In genomic region chr10:80190491-80191051, GRCm38 (mm10) we compare ENCODE assay signal across 7 mouse cellular contexts. TPM values are rescaled to one million over a fixed set of nuclear protein-coding genes. Genes with fewer than 3 reads are reported as not detected.
DNase-seq lines count a peak whose midpoint lies in the region; ATAC-seq and TF ChIP-seq lines count a peak whose summit lies in the region.

No protein-coding gene starts in this region.

- no peak for TF ChIP-seq POLR2A in myocyte (IDR thresholded peaks at IDR 0.05; ENCODE audit: insufficient read length, low read depth)

- peak overlapping the region; percentile 72 for H3K4me2 ChIP-seq in limb, embryonic 13.5 days (replicated peaks)
- H3K4me2 ChIP-seq in myocyte (ENCODE audit: low read depth), result no peak overlapping the region

- peak overlapping the region; percentile 83 for H3K4me3 ChIP-seq in megakaryocyte, embryonic 14.5 days (replicated peaks)
- H3K4me3 ChIP-seq in embryonic facial prominence, embryonic 10.5 days, result peak overlapping the region; percentile 58
- H3K4me3 ChIP-seq in limb, embryonic 13.5 days, result peak overlapping the region; percentile 48
- no peak overlapping the region for H3K4me3 ChIP-seq in myocyte

- no peaks in the 10 kb centered on the region for H3K9me3 ChIP-seq in megakaryocyte, embryonic 14.5 days
- no peaks in the 10 kb centered on the region for H3K9me3 ChIP-seq in embryonic facial prominence, embryonic 10.5 days
- H3K9me3 ChIP-seq in limb, embryonic 13.5 days, result no peaks in the 10 kb centered on the region

- peaks cover 94% of the 10 kb centered on the region for H3K27me3 ChIP-seq in megakaryocyte, embryonic 14.5 days (replicated peaks)
- H3K27me3 ChIP-seq in embryonic facial prominence, embryonic 10.5 days (replicated peaks; ENCODE audit: low read depth, poor library complexity, severe bottlenecking), result peaks cover 91% of the 10 kb centered on the region
- peaks cover 50% of the 10 kb centered on the region for H3K27me3 ChIP-seq in limb, embryonic 13.5 days
- H3K27me3 ChIP-seq in myocyte (ENCODE audit: control insufficient read depth, insufficient read depth, insufficient read length), result peaks cover 11% of the 10 kb centered on the region

- H3K27ac ChIP-seq in embryonic facial prominence, embryonic 10.5 days (replicated peaks), result peak overlapping the region; percentile 81
- no peak overlapping the region for H3K27ac ChIP-seq in limb, embryonic 13.5 days

- H3K4me1 ChIP-seq in megakaryocyte, embryonic 14.5 days, result peaks cover 45% of the 10 kb centered on the region
- peaks cover 55% of the 10 kb centered on the region for H3K4me1 ChIP-seq in embryonic facial prominence, embryonic 10.5 days
- peaks cover 21% of the 10 kb centered on the region for H3K4me1 ChIP-seq in limb, embryonic 13.5 days

- WGBS in embryonic facial prominence, embryonic 10.5 days, result 1% methylated on average over 48 of the region's 48 CpGs
- WGBS in limb, embryonic 13.5 days, result under 1% methylated on average over 46 of the region's 48 CpGs

- H3K79me2 ChIP-seq in myocyte (ENCODE audit: control insufficient read depth, insufficient read depth), result no peaks in the 10 kb centered on the region

- no peaks in the 10 kb centered on the region for H3K36me3 ChIP-seq in megakaryocyte, embryonic 14.5 days (replicated peaks; ENCODE audit: low read length)
- H3K36me3 ChIP-seq in embryonic facial prominence, embryonic 10.5 days (replicated peaks), result peaks cover 37% of the 10 kb centered on the region
- H3K36me3 ChIP-seq in limb, embryonic 13.5 days, result peaks cover 28% of the 10 kb centered on the region
- no peaks in the 10 kb centered on the region for H3K36me3 ChIP-seq in myocyte (ENCODE audit: control insufficient read depth, insufficient read depth)

- H3K9ac ChIP-seq in limb, embryonic 13.5 days, result peak overlapping the region; percentile 68

- no peak overlapping the region for H3ac ChIP-seq in myocyte (ENCODE audit: control insufficient read depth, insufficient read length)

- no peak for ATAC-seq in megakaryocyte, adult 5-6 weeks (ENCODE audit: poor library complexity, severe bottlenecking)
- ATAC-seq in limb, embryonic 13.5 days (ENCODE audit: low FRiP score, low read depth), result no peak

- DNase-seq in embryonic facial prominence, embryonic 10.5 days (ENCODE audit: low spot score), result peak; percentile 77
- DNase-seq in heart, postnatal 4 days, result peak; percentile 54
- DNase-seq in gastrocnemius, adult 18-20 months (ENCODE audit: low spot score), result no peak

TF ChIP-seq in myocyte, 11 proteins besides CTCF, POLR2A, EP300 and RAD21:
- TF ChIP-seq USF1 (IDR thresholded peaks at IDR 0.05; ENCODE audit: low read depth) (no peak), MYOD1 (IDR thresholded peaks at IDR 0.05; ENCODE audit: control insufficient read depth in 1 of 3, insufficient read length in 2 of 3, low read depth in 2 of 3) (no peak), POLR2AphosphoS2 (IDR thresholded peaks at IDR 0.05; ENCODE audit: insufficient read length, low read depth) (no peak), REST (IDR thresholded peaks at IDR 0.05; ENCODE audit: insufficient read depth, insufficient read length) (peak; percentile 64), CEBPB (IDR thresholded peaks at IDR 0.05; ENCODE audit: insufficient read depth, poor library complexity, severe bottlenecking) (no peak)

RNA-seq across cellular contexts. Expression of gene Efna2, which starts 11.3 kb away (rescaled TPM):
- 0.79 and 1.6 TPM in 2 replicates for polyA plus RNA-seq in megakaryocyte, embryonic 14.5 days (2012; ENCODE audit: insufficient read depth, low replicate concordance)
- total RNA-seq in megakaryocyte, adult 5-6 weeks (2015), result 0.49 TPM in 1 of 2 replicates, not detected in the other
- total RNA-seq in megakaryocyte, adult 5-6 weeks (2017), result 0.12 TPM in 1 of 2 replicates, not detected in the other
- polyA plus RNA-seq in embryonic facial prominence, embryonic 10.5 days (2016; fragmentation: Nextera tagmentation; extraction: Ambion mirVana), result 45.2 and 50.1 TPM in 2 replicates
- total RNA-seq in heart, postnatal 4 days (2021), result 1 to 10 TPM; 2.8 to 2.9 TPM
- polyA plus RNA-seq in limb, embryonic 13.5 days (2015; fragmentation: Nextera tagmentation; extraction: Ambion mirVana), result 39.5 and 40.4 TPM in 2 replicates
- 3.6 TPM for polyA plus RNA-seq in myocyte (2012; fragmentation: generic; extraction: Trizol)
- total RNA-seq in gastrocnemius, adult 18-20 months (2021), result under 1 TPM; 0.24 to 0.48 TPM

RNA-seq across cellular contexts. Expression of gene 1600002K03Rik, which starts 17.8 kb away (rescaled TPM):
- 3.0 and 7.7 TPM in 2 replicates for polyA plus RNA-seq in megakaryocyte, embryonic 14.5 days (2012; ENCODE audit: insufficient read depth, low replicate concordance)
- total RNA-seq in megakaryocyte, adult 5-6 weeks (2015), result 19.3 and 21.0 TPM in 2 replicates
- 18.8 and 20.9 TPM in 2 replicates for total RNA-seq in megakaryocyte, adult 5-6 weeks (2017)
- 10.8 and 12.0 TPM in 2 replicates for polyA plus RNA-seq in embryonic facial prominence, embryonic 10.5 days (2016; fragmentation: Nextera tagmentation; extraction: Ambion mirVana)
- total RNA-seq in heart, postnatal 4 days (2021), result 1 to 10 TPM; 1.9 to 4.9 TPM
- polyA plus RNA-seq in limb, embryonic 13.5 days (2015; fragmentation: Nextera tagmentation; extraction: Ambion mirVana), result 9.7 and 11.0 TPM in 2 replicates
- 23.5 TPM for polyA plus RNA-seq in myocyte (2012; fragmentation: generic; extraction: Trizol)
- total RNA-seq in gastrocnemius, adult 18-20 months (2021), result 1 to 10 TPM; 5.4 to 6.5 TPM

RNA-seq across cellular contexts. Expression of gene Cirbp, which starts 24.8 kb away (rescaled TPM):
- polyA plus RNA-seq in megakaryocyte, embryonic 14.5 days (2012; ENCODE audit: insufficient read depth, low replicate concordance), result 27.7 and 39.5 TPM in 2 replicates
- 11.7 and 13.8 TPM in 2 replicates for total RNA-seq in megakaryocyte, adult 5-6 weeks (2015)
- total RNA-seq in megakaryocyte, adult 5-6 weeks (2017), result 29.3 and 32.1 TPM in 2 replicates
- 93.2 and 110 TPM in 2 replicates for polyA plus RNA-seq in embryonic facial prominence, embryonic 10.5 days (2016; fragmentation: Nextera tagmentation; extraction: Ambion mirVana)
- total RNA-seq in heart, postnatal 4 days (2021), result 100 to 1,000 TPM; 163 to 193 TPM
- polyA plus RNA-seq in limb, embryonic 13.5 days (2015; fragmentation: Nextera tagmentation; extraction: Ambion mirVana), result 149 and 194 TPM in 2 replicates
- polyA plus RNA-seq in myocyte (2012; fragmentation: generic; extraction: Trizol), result 54.2 TPM
- 10 to 100 TPM; 28.9 to 37.5 TPM for total RNA-seq in gastrocnemius, adult 18-20 months (2021)

RNA-seq across cellular contexts. Expression of gene Mum1, which starts 35.7 kb away (rescaled TPM):
- polyA plus RNA-seq in megakaryocyte, embryonic 14.5 days (2012; ENCODE audit: insufficient read depth, low replicate concordance), result 9.6 TPM in 2 replicates
- 34.0 and 46.2 TPM in 2 replicates for total RNA-seq in megakaryocyte, adult 5-6 weeks (2015)
- 40.3 and 45.5 TPM in 2 replicates for total RNA-seq in megakaryocyte, adult 5-6 weeks (2017)
- 95.9 and 98.1 TPM in 2 replicates for polyA plus RNA-seq in embryonic facial prominence, embryonic 10.5 days (2016; fragmentation: Nextera tagmentation; extraction: Ambion mirVana)
- 10 to 100 TPM; 22.8 to 26.7 TPM for total RNA-seq in heart, postnatal 4 days (2021)
- 94.7 and 96.9 TPM in 2 replicates for polyA plus RNA-seq in limb, embryonic 13.5 days (2015; fragmentation: Nextera tagmentation; extraction: Ambion mirVana)
- 30.7 TPM for polyA plus RNA-seq in myocyte (2012; fragmentation: generic; extraction: Trizol)
- 10 to 100 TPM; 13.8 to 13.9 TPM for total RNA-seq in gastrocnemius, adult 18-20 months (2021)

RNA-seq across cellular contexts. Expression of gene Midn, which starts 42.5 kb away (rescaled TPM):
- polyA plus RNA-seq in megakaryocyte, embryonic 14.5 days (2012; ENCODE audit: insufficient read depth, low replicate concordance), result 171 and 203 TPM in 2 replicates
- total RNA-seq in megakaryocyte, adult 5-6 weeks (2015), result 29.5 and 29.6 TPM in 2 replicates
- total RNA-seq in megakaryocyte, adult 5-6 weeks (2017), result 22.4 and 36.1 TPM in 2 replicates
- 22.2 TPM in 2 replicates for polyA plus RNA-seq in embryonic facial prominence, embryonic 10.5 days (2016; fragmentation: Nextera tagmentation; extraction: Ambion mirVana)
- total RNA-seq in heart, postnatal 4 days (2021), result 100 to 1,000 TPM; 145 to 163 TPM
- 22.9 and 23.2 TPM in 2 replicates for polyA plus RNA-seq in limb, embryonic 13.5 days (2015; fragmentation: Nextera tagmentation; extraction: Ambion mirVana)
- 131 TPM for polyA plus RNA-seq in myocyte (2012; fragmentation: generic; extraction: Trizol)
- total RNA-seq in gastrocnemius, adult 18-20 months (2021), result 10 to 100 TPM; 40.6 to 47.9 TPM
